Mouse (Mus musculus): ENCODE measurements around the gene Rora.

Gene Rora

DNA sequence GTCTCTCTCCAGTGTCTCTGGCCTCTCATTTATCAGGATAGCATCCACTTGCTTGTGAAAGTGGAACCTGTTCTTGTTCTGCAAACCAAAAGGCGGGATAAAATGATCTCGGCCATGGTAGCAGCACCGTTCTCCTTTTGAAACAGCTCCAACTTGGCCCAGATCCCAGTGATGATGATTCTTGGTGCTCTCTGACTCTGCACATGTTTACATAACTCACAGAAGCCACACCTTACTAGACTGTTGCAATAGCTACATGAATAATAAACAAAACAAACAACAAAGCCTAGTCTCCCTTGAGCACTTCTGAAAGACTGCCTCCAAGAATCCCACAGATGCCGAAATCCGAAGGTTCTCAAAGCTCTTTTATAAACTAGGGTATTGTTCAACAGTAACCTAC, 357.3 kb downstream of the Rora start:
- peak; percentile 49 for DNase-seq (ENCODE audit: low spot score)

- DNase-seq (ENCODE audit: low spot score): no peak
These were observed 359.7 kb downstream of the Rora start for GRCm38 (mm10) chr9:69013186-69013715.

DNA sequence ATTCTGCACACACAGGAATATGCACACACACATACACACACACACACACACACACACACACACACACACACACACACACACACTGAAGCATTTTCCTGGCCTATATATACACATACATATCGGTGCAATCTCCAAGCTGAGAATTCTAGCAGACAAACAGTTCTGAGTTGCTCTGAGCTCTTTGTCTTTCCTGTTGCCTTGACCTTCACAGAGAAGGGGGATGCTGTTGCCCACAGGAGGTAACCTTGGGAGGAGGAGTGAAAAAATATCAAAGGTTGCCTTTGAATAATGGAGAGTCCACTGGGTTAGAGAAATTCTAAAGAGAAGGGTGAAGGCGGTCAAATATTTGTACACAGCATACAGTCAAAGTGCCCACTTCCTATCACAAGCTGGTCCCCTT, 360.6 kb downstream of the Rora start:
- no peak for DNase-seq (ENCODE audit: low spot score)

DNA sequence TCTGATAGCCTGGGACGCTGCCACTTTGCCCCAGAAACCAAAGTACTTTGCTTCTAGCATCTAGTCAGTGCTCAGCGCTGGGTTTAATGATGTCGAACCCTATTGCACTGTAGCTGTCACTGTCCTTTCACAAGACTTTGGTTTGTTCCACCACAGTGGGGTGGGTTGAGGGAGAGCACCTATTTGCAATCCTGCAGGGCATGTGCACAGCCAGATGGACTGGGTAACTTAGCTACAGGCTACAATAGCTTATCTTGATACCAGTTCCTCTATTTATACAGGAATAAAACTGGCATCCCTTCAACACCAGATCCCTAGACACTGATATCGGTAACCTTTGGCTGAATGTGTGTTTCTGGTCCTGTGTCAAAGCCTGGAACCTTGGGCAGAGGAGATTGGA, 366.8 kb downstream of the Rora start:
- no peak for DNase-seq (ENCODE audit: low spot score)

GRCm38 (mm10) chr9:69021482-69021881, 367.9 kb downstream of the Rora start:
- DNase-seq (ENCODE audit: low spot score): no peak

DNA sequence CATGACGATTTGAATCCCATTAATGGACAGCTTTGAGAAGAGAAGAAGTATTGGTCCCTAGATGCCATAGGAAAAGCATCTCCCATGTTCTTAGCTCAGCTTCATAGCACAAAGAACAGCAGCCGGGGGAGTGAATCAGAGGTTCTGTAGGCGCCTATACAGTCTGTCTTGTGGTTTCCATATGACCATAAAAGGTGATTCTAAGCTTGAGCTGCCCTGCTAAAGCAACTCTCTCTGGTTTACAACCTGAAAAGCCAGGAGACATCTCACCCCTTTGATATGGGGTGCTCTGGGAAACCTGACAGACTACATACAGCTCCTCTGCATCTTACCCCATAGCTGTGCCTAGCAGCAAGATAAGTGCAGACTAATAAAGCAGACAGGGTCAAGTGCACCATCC, 369.7 kb downstream of the Rora start:
- no peak for DNase-seq (ENCODE audit: low spot score)

DNA sequence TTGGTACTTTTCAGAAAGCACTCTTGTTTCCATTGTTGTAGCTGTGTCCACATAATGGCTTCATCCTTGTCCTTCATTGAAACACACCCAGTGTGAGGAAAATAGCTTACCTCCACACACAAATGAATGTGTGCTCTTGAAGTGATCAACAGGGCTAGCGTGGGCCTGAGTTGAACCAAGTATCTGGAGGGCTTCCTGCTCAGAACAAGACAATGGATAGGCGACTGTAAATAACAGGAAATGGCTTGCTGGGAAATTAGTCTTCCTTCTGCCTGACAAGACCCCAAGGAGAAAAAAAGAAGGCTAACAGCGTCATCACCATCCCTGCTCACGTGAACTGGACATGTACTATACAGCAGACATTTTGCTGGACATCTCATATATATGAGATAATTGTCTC, 374.6 kb downstream of the Rora start:
- DNase-seq (ENCODE audit: low spot score): no peak

- no peak for DNase-seq (ENCODE audit: low spot score)
These were observed 380.8 kb downstream of the Rora start for GRCm38 (mm10) chr9:69034301-69034871.

GRCm38 (mm10) chr9:69035456-69035855, 381.9 kb downstream of the Rora start:
- DNase-seq (ENCODE audit: low spot score): no peak

GRCm38 (mm10) chr9:69036296-69036695, 382.7 kb downstream of the Rora start:
- no peak for DNase-seq (ENCODE audit: low spot score)

GRCm38 (mm10) chr9:69043920-69044613, 390.5 kb downstream of the Rora start:
- DNase-seq (ENCODE audit: low spot score): no peak

- DNase-seq (ENCODE audit: low spot score): no peak
These were observed 391.1 kb downstream of the Rora start for GRCm38 (mm10) chr9:69044614-69045133.

DNA sequence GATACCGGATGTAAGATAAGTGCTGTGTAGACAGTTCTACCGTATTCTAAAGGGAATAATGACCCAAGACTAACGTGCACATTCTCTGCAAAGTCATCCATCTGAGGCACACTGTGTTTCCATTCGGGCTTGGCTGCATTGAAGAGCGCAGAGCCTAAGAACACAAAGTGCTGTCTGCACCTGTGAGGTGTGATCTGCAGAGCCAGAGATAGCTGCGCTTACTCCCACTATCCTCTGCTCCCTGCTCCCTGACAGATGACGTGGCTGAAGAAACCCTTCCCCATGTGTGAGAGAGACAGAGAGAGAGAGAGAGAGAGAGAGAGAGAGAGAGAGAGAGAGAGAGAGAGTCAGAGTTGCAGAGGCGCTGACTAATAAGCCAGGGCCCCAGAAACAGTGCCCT, 392.3 kb downstream of the Rora start:
- no peak for DNase-seq (ENCODE audit: low spot score)

DNA sequence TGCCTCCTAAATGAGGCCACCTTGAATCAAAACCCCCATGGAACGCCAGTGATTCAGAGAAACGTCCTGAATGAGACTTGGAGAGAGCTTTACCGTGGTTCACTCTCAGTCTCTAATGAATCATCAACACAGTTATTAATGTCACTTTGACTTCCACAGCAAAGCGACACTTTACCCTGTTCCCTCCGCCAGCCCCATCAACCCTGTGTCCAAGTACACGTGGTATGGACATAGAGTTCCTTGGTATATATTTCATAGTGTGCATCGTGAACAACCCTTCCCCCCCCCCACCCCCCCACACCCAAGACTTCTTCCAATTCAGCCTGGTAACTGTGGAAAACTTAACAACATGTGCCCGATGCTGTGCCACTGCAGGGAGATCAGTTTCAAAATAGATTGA, 397.3 kb downstream of the Rora start:
- DNase-seq (ENCODE audit: low spot score): no peak

GRCm38 (mm10) chr9:69051890-69052289, 398.3 kb downstream of the Rora start:
- DNase-seq (ENCODE audit: low spot score): no peak

DNA sequence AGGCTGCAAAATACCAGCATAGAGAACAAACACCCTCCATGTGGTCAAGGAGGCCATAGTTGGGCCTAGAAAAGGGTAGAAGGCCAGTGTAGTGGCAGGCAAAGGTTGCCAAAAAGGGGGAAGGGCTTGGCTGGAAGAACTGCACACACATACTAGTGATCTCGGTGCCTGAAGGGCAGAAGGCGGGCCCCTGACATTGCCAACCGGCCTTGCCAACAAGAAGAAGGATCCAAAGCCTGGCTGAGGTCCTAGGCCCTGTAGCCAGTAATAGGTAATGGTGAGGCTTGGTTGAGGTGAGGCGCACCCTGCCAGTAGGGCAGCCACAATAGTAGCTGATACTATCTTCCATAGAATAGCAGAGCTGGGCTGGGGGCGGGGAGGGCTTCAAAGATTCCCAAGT, 401.7 kb downstream of the Rora start:
- DNase-seq (ENCODE audit: low spot score): no peak

GRCm38 (mm10) chr9:69071203-69071867, 417.7 kb downstream of the Rora start:
- DNase-seq (ENCODE audit: low spot score): no peak

DNA sequence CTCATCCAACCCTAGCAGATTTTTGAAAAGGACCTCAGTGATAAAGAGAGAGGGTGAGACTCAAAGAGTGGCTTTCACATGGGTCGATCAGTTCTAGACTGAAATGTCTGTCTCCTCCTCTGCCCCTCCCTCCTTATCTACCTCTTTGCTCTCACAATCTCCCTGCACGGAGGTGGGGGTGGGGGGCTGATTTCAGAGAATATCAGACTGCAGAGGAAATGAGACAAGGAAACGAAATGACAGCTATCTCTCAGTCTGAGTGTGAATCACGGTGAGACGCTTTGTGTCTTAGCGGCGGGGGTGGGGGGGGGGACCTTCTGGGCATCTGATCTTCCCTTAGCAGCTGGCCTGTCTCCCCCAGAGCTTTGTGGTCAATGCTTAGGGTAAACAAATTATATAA, 419.7 kb downstream of the Rora start:
- no peak for DNase-seq (ENCODE audit: low spot score)

DNA sequence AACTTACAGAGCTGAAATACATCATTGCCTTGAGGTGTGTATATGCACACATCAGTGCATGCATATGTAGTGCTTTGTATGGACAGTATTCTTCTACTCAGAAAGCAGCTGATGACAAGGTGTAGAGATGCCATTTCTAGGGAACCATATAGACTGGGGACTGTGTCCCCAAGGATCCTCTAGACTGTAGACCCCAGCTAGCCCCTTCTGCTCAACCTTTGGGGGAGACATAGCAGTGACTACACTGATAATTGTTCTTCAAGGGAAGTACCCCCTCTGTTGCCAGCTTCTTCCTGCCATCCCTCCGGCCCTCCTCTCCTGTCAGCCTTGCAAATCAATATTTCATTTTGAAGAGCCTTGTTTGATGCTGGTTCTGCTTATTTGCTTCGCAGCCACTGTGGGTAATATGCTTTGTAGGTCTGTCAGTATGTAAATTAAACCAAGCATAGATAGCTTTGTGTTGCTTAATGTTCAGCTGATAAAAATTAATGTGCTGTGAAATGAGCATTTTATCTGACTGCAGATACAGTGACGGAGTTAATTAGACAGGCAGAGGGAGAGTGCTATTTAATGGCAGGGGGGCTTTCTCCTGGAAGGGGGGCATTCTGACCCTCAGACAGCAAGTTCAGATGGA, 430.6 kb downstream of the Rora start:
- DNase-seq (ENCODE audit: low spot score): no peak

GRCm38 (mm10) chr9:69084720-69085661, 431.4 kb downstream of the Rora start:
- no peak for DNase-seq (ENCODE audit: low spot score)

DNA sequence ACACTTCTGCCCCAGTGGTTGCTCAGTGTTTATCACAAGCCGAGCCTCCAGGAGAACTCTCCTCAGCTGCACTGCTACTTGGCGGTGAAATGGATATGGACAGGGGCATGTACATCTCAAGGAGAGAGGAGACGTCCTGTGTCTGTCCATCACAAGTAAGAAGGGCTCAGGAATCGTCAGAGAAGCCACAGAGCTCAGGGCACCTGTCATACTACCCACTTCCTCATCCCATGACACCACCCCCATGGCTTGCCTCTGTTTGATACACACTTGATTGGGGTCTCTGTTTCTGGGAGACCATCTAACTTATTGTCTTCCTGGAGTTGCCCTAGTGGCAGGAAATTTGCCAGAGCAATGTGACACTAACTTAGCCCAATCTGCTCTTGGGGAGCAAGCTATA, 433.3 kb downstream of the Rora start:
- DNase-seq (ENCODE audit: low spot score): no peak

GRCm38 (mm10) chr9:69087325-69087724, 433.7 kb downstream of the Rora start:
- no peak for DNase-seq (ENCODE audit: low spot score)

All from urinary bladder, postnatal 25 days (tissue).